Mouse (Mus musculus): ENCODE measurements around the gene Fscn3. TPM values are rescaled to one million over a fixed set of nuclear protein-coding genes. Genes with fewer than 3 reads are reported as not detected.
A peak's percentile ranks its signal among the peaks of the same experiment; 100 is the strongest.

Fscn3 gene
- polyA plus RNA-seq, 1 experiment: not detected

DNA sequence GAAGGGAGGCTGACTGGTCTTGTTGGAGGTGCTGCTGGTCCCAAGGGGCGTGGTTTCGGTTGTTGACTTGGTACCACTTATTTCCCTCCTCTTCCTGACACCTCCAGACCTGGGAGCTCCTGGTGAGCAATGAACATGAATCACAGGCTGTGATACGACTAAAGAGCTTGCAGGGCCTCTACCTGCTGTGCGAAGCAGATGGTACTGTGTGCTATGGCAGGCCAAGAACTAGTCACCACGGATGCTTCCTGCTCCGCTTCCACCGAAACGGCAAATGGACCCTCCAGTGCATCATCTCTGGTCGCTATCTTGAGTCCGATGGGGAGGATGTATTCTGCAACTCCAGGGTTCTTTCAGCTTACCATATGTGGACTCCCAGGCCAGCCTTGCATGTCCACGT lies 2.3 kb downstream of the Fscn3 start:
- H3K27ac ChIP-seq (ENCODE audit: insufficient read depth, low read length): no peak overlapping the region
- H3K4me3 ChIP-seq (ENCODE audit: low read depth, low read length): no peak overlapping the region
- no peaks in the 10 kb centered on the region for H3K9me3 ChIP-seq (replicated peaks; ENCODE audit: control insufficient read depth, insufficient read depth, low read length, poor library complexity, severe bottlenecking)
- no peak overlapping the region for H3K9ac ChIP-seq (ENCODE audit: low read depth, poor library complexity, severe bottlenecking)
- H3K36me3 ChIP-seq (ENCODE audit: control insufficient read depth, insufficient read depth, low read length, poor library complexity, severe bottlenecking): peaks cover 5% of the 10 kb centered on the region; the same call in 1 of the 2 replicates
- TF ChIP-seq POLR2A (IDR thresholded peaks at IDR 0.05; ENCODE audit: insufficient read depth, low read length): no peak
- no peak for TF ChIP-seq EP300 (IDR thresholded peaks at IDR 0.05; ENCODE audit: insufficient read depth, low read depth, low read length)
- no peak for TF ChIP-seq CTCF (IDR thresholded peaks at IDR 0.05; ENCODE audit: low read depth, low read length)
- H3K27me3 ChIP-seq (ENCODE audit: control insufficient read depth, insufficient read depth, low read length, poor library complexity, severe bottlenecking): no peaks in the 10 kb centered on the region
- no peaks in the 10 kb centered on the region for H3K4me1 ChIP-seq (ENCODE audit: control insufficient read depth, insufficient read depth, low read length)

DNA sequence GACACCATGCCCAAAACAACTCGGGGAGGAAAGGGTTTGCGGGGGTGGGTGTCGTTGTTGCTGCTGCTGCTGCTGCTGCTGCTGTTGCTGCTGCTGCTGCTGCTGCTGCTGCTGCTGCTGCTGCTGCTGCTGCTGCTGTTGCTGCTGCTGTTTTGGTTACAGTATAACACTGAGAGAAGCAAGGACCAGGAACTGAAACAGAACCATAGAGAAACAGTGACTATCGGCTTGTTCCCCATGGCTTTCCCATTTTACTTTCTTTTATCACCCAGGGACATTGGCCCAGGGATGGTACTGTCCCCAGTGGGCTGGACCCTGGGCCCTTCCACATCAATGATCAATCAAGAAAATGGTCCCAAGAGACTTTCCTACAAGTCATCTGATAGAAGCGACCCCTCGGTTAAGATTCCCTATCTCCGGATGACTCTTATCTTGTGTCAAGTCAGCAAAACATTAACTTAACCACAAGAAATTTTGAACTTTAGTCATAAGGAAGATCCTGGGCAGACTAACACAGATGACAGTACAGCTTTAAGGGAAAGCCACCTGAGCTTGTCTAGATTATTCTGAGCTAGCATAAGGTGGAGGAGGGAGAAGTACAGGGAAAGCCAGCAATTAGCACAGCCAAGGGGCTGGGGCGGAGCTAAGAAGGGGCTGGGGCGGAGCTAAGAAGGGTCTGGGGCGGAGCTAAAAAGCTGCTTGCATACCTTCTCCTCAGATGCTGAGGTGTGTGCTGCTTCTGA lies 3.4 kb downstream of the Fscn3 start:
- TF ChIP-seq EP300 (IDR thresholded peaks at IDR 0.05; ENCODE audit: insufficient read depth, low read depth, low read length) (no peak), CTCF (IDR thresholded peaks at IDR 0.05; ENCODE audit: low read depth, low read length) (no peak), POLR2A (IDR thresholded peaks at IDR 0.05; ENCODE audit: insufficient read depth, low read length) (no peak)
- H3K36me3 ChIP-seq (ENCODE audit: control insufficient read depth, insufficient read depth, low read length, poor library complexity, severe bottlenecking): peaks cover 4% of the 10 kb centered on the region; the same call in 1 of the 2 replicates
- H3K27me3 ChIP-seq (ENCODE audit: control insufficient read depth, insufficient read depth, low read length, poor library complexity, severe bottlenecking): no peaks in the 10 kb centered on the region
- H3K9ac ChIP-seq (ENCODE audit: low read depth, poor library complexity, severe bottlenecking): no peak overlapping the region
- no peaks in the 10 kb centered on the region for H3K4me1 ChIP-seq (ENCODE audit: control insufficient read depth, insufficient read depth, low read length)
- no peaks in the 10 kb centered on the region for H3K9me3 ChIP-seq (replicated peaks; ENCODE audit: control insufficient read depth, insufficient read depth, low read length, poor library complexity, severe bottlenecking)
- no peak overlapping the region for H3K27ac ChIP-seq (ENCODE audit: insufficient read depth, low read length)
- H3K4me3 ChIP-seq (ENCODE audit: low read depth, low read length): no peak overlapping the region

DNA sequence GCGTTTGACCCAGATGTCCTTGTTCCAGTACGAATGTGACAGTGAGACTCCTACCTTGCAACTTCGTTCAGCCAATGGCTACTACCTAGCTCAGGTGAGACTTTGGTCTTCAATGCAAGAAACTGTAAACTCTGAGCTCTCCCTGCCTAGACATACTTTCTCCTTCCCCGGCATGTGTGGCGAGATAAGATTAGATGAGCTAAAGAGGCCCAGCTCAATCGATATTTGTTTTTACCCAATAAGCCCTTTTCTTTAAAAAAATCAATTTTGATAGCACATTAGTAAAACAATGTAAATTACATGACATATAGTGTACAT lies 3.9 kb downstream of the Fscn3 start:
- no peak overlapping the region for H3K4me3 ChIP-seq (ENCODE audit: low read depth, low read length)
- H3K9ac ChIP-seq (ENCODE audit: low read depth, poor library complexity, severe bottlenecking): no peak overlapping the region
- no peaks in the 10 kb centered on the region for H3K4me1 ChIP-seq (ENCODE audit: control insufficient read depth, insufficient read depth, low read length)
- TF ChIP-seq POLR2A (IDR thresholded peaks at IDR 0.05; ENCODE audit: insufficient read depth, low read length) (no peak), EP300 (IDR thresholded peaks at IDR 0.05; ENCODE audit: insufficient read depth, low read depth, low read length) (no peak), CTCF (IDR thresholded peaks at IDR 0.05; ENCODE audit: low read depth, low read length) (no peak)
- H3K9me3 ChIP-seq (replicated peaks; ENCODE audit: control insufficient read depth, insufficient read depth, low read length, poor library complexity, severe bottlenecking): no peaks in the 10 kb centered on the region
- H3K27me3 ChIP-seq (ENCODE audit: control insufficient read depth, insufficient read depth, low read length, poor library complexity, severe bottlenecking): no peaks in the 10 kb centered on the region
- no peak overlapping the region for H3K27ac ChIP-seq (ENCODE audit: insufficient read depth, low read length)
- no peaks in the 10 kb centered on the region for H3K36me3 ChIP-seq (ENCODE audit: control insufficient read depth, insufficient read depth, low read length, poor library complexity, severe bottlenecking)

DNA sequence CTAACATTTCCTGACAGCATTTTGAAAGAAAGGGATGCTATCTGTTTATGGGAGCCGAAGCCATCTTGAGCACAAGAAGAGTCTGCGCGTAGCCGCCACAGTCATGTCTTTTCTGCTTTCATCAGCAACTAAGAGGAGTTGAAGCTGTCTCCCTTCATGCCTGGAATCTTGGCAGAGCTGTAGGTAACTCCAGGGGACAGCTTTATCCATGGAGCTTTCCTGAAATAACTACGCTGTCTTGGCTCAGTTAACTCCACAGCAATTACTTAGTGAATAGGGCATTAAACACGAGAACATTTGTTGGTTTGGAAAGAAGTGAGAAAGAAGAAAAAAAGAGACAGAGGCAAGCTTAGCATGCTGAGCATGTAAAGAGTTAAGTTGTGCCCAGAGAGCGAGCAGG lies 20.3 kb downstream of the Fscn3 start:
- Histone ChIP-seq H3K36me3 (ENCODE audit: control insufficient read depth, insufficient read depth, low read length, poor library complexity, severe bottlenecking) (no peaks in the 10 kb centered on the region), H3K9ac (ENCODE audit: low read depth, poor library complexity, severe bottlenecking) (no peak overlapping the region), H3K4me1 (ENCODE audit: control insufficient read depth, insufficient read depth, low read length) (no peaks in the 10 kb centered on the region), H3K9me3 (replicated peaks; ENCODE audit: control insufficient read depth, insufficient read depth, low read length, poor library complexity, severe bottlenecking) (no peaks in the 10 kb centered on the region), H3K27me3 (ENCODE audit: control insufficient read depth, insufficient read depth, low read length, poor library complexity, severe bottlenecking) (peaks cover 1% of the 10 kb centered on the region; the same call in 1 of the 2 replicates), H3K4me3 (ENCODE audit: low read depth, low read length) (no peak overlapping the region), H3K27ac (ENCODE audit: insufficient read depth, low read length) (no peak overlapping the region)
- TF ChIP-seq CTCF (IDR thresholded peaks at IDR 0.05; ENCODE audit: low read depth, low read length) (no peak), POLR2A (IDR thresholded peaks at IDR 0.05; ENCODE audit: insufficient read depth, low read length) (no peak), EP300 (IDR thresholded peaks at IDR 0.05; ENCODE audit: insufficient read depth, low read depth, low read length) (no peak)

DNA sequence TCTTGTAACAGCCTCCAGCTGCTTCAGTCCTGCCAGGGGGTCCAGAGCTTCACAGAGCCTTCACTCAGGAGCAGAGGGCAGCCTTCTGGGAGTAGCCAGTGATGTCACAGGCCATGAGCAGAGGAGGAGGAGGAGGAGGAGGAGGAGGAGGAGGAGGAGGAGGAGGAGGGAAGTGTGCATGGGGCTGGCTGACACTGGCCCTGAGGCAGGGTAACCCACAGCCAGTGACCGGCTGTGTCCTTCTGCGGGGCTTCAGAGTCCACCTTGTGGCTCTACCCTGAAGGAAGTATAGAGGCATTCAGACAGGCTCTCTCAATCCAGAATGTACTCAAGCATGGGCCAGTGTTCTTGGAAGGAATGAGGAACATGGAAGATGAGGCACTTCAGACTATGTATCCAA lies 21.7 kb downstream of the Fscn3 start, which contains the start of gene Pax4:
TSS of gene Pax4 (minus strand) at position 101 of the 400 bp plus-strand sequence.
- H3K9me3 ChIP-seq (replicated peaks; ENCODE audit: control insufficient read depth, insufficient read depth, low read length, poor library complexity, severe bottlenecking): no peaks in the 10 kb centered on the region
- H3K27me3 ChIP-seq (ENCODE audit: control insufficient read depth, insufficient read depth, low read length, poor library complexity, severe bottlenecking): peaks cover 1% of the 10 kb centered on the region; the same call in 1 of the 2 replicates
- no peak within 1 kb of the TSS for H3K27ac ChIP-seq (ENCODE audit: insufficient read depth, low read length)
- no peak within 1 kb of the TSS for H3K4me3 ChIP-seq (ENCODE audit: low read depth, low read length)
- no peak for TF ChIP-seq POLR2A (IDR thresholded peaks at IDR 0.05; ENCODE audit: insufficient read depth, low read length)
- H3K36me3 ChIP-seq (ENCODE audit: control insufficient read depth, insufficient read depth, low read length, poor library complexity, severe bottlenecking): no peaks in the 10 kb centered on the region
- H3K4me1 ChIP-seq (ENCODE audit: control insufficient read depth, insufficient read depth, low read length): no peaks in the 10 kb centered on the region
- H3K9ac ChIP-seq (ENCODE audit: low read depth, poor library complexity, severe bottlenecking): no peak within 1 kb of the TSS

DNA sequence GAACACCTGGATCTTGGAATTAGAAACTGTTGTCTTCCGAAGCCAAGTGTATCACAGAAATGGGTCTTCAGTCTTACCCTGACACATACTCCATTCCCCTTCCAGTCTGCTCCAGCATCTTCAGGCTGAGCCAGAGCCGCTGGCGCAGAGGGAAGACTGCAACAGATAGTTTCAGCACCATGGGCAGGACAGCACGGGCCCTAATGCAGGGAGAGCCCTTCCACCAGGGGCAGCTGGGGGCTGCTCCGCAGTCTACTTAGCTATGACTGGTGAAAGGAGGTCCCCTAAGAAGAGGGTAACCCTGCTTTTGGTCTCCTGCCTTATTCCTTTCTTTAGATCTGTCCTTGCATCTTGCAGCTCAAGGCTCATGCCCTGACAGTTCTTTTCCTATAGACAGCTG lies 22.9 kb downstream of the Fscn3 start:
- no peak for TF ChIP-seq EP300 (IDR thresholded peaks at IDR 0.05; ENCODE audit: insufficient read depth, low read depth, low read length)
- peak; percentile 1 for TF ChIP-seq CTCF (IDR thresholded peaks at IDR 0.05; ENCODE audit: low read depth, low read length)
- Histone ChIP-seq H3K36me3 (ENCODE audit: control insufficient read depth, insufficient read depth, low read length, poor library complexity, severe bottlenecking) (no peaks in the 10 kb centered on the region), H3K4me3 (ENCODE audit: low read depth, low read length) (no peak overlapping the region), H3K4me1 (ENCODE audit: control insufficient read depth, insufficient read depth, low read length) (no peaks in the 10 kb centered on the region), H3K9ac (ENCODE audit: low read depth, poor library complexity, severe bottlenecking) (no peak overlapping the region), H3K27ac (ENCODE audit: insufficient read depth, low read length) (no peak overlapping the region), H3K9me3 (replicated peaks; ENCODE audit: control insufficient read depth, insufficient read depth, low read length, poor library complexity, severe bottlenecking) (no peaks in the 10 kb centered on the region), H3K27me3 (ENCODE audit: control insufficient read depth, insufficient read depth, low read length, poor library complexity, severe bottlenecking) (peaks cover 1% of the 10 kb centered on the region; the same call in 1 of the 2 replicates)
